Mouse (Mus musculus): ENCODE measurements at regions not wholly inside any gene's neighbourhood (a gene's known extent, or its start where the extent isn't known, plus 50 kb on each side); places are given as distances from the start of the nearest gene placed in this dataset.

- no peak overlapping the region for H3K27ac ChIP-seq (ENCODE audit: low read length)
- ATAC-seq (ENCODE audit: insufficient number of reproducible peaks, insufficient read depth, low FRiP score, low read depth): no peak
- H3K27me3 ChIP-seq (ENCODE audit: control insufficient read depth, insufficient read depth, low read length): no peaks in the 10 kb centered on the region
- H3K4me1 ChIP-seq (ENCODE audit: control insufficient read depth, insufficient read depth, low read length): no peaks in the 10 kb centered on the region; the same call in 1 of the 2 replicates
- no peak overlapping the region for H3K4me3 ChIP-seq (ENCODE audit: low read depth, low read length)
- H3K36me3 ChIP-seq (ENCODE audit: control insufficient read depth, insufficient read depth, low read length): no peaks in the 10 kb centered on the region
- H3K9ac ChIP-seq (replicated peaks; ENCODE audit: low read depth, low read length): no peak overlapping the region
- H3K4me2 ChIP-seq (replicated peaks; ENCODE audit: low read depth, low read length): no peak overlapping the region
- WGBS: 15% methylated on average over 6 of the region's 6 CpGs
- H3K9me3 ChIP-seq (ENCODE audit: control insufficient read depth, low read depth, low read length): no peaks in the 10 kb centered on the region
Observed at GRCm38 (mm10) chr15:32003489-32003888, 173.6 kb upstream of the Tas2r119 start.

GRCm38 (mm10) chr15:32005986-32006385, 171.1 kb upstream of the Tas2r119 start:
- H3K36me3 ChIP-seq (ENCODE audit: control insufficient read depth, insufficient read depth, low read length): no peaks in the 10 kb centered on the region
- ATAC-seq (ENCODE audit: insufficient number of reproducible peaks, insufficient read depth, low FRiP score, low read depth): no peak
- H3K4me3 ChIP-seq (ENCODE audit: low read depth, low read length): no peak overlapping the region
- no peak overlapping the region for H3K9ac ChIP-seq (replicated peaks; ENCODE audit: low read depth, low read length)
- WGBS: 27% methylated on average over 5 of the region's 5 CpGs
- H3K4me1 ChIP-seq (ENCODE audit: control insufficient read depth, insufficient read depth, low read length): no peaks in the 10 kb centered on the region; the same call in 1 of the 2 replicates
- no peaks in the 10 kb centered on the region for H3K27me3 ChIP-seq (ENCODE audit: control insufficient read depth, insufficient read depth, low read length)
- H3K27ac ChIP-seq (ENCODE audit: low read length): no peak overlapping the region
- H3K4me2 ChIP-seq (replicated peaks; ENCODE audit: low read depth, low read length): no peak overlapping the region
- H3K9me3 ChIP-seq (ENCODE audit: control insufficient read depth, low read depth, low read length): no peaks in the 10 kb centered on the region

GRCm38 (mm10) chr15:32009818-32010217, 167.3 kb upstream of the Tas2r119 start:
- no peak overlapping the region for H3K4me2 ChIP-seq (replicated peaks; ENCODE audit: low read depth, low read length)
- no peaks in the 10 kb centered on the region for H3K27me3 ChIP-seq (ENCODE audit: control insufficient read depth, insufficient read depth, low read length)
- H3K36me3 ChIP-seq (ENCODE audit: control insufficient read depth, insufficient read depth, low read length): no peaks in the 10 kb centered on the region
- H3K9me3 ChIP-seq (ENCODE audit: control insufficient read depth, low read depth, low read length): no peaks in the 10 kb centered on the region
- no peak overlapping the region for H3K9ac ChIP-seq (replicated peaks; ENCODE audit: low read depth, low read length)
- no peak for ATAC-seq (ENCODE audit: insufficient number of reproducible peaks, insufficient read depth, low FRiP score, low read depth)
- 85% methylated on average over 3 of the region's 3 CpGs for WGBS
- no peaks in the 10 kb centered on the region for H3K4me1 ChIP-seq (ENCODE audit: control insufficient read depth, insufficient read depth, low read length)
- no peak overlapping the region for H3K4me3 ChIP-seq (ENCODE audit: low read depth, low read length)
- H3K27ac ChIP-seq (ENCODE audit: low read length): no peak overlapping the region

- H3K27ac ChIP-seq (ENCODE audit: low read length): no peak overlapping the region
- H3K4me1 ChIP-seq (ENCODE audit: control insufficient read depth, insufficient read depth, low read length): no peaks in the 10 kb centered on the region
- H3K27me3 ChIP-seq (ENCODE audit: control insufficient read depth, insufficient read depth, low read length): no peaks in the 10 kb centered on the region
- no peaks in the 10 kb centered on the region for H3K36me3 ChIP-seq (ENCODE audit: control insufficient read depth, insufficient read depth, low read length)
- no peaks in the 10 kb centered on the region for H3K9me3 ChIP-seq (ENCODE audit: control insufficient read depth, low read depth, low read length)
- WGBS: 43% methylated on average over 2 of the region's 2 CpGs
- ATAC-seq (ENCODE audit: insufficient number of reproducible peaks, insufficient read depth, low FRiP score, low read depth): no peak
- H3K9ac ChIP-seq (replicated peaks; ENCODE audit: low read depth, low read length): no peak overlapping the region
- H3K4me3 ChIP-seq (ENCODE audit: low read depth, low read length): no peak overlapping the region
- no peak overlapping the region for H3K4me2 ChIP-seq (replicated peaks; ENCODE audit: low read depth, low read length)
Observed at GRCm38 (mm10) chr15:32012044-32012443, 165.0 kb upstream of the Tas2r119 start.

- H3K4me3 ChIP-seq (ENCODE audit: low read depth, low read length): no peak overlapping the region
- no peaks in the 10 kb centered on the region for H3K9me3 ChIP-seq (ENCODE audit: control insufficient read depth, low read depth, low read length)
- ATAC-seq (ENCODE audit: insufficient number of reproducible peaks, insufficient read depth, low FRiP score, low read depth): no peak
- 67% methylated on average over 5 of the region's 5 CpGs for WGBS
- no peaks in the 10 kb centered on the region for H3K27me3 ChIP-seq (ENCODE audit: control insufficient read depth, insufficient read depth, low read length)
- H3K27ac ChIP-seq (ENCODE audit: low read length): no peak overlapping the region
- H3K36me3 ChIP-seq (ENCODE audit: control insufficient read depth, insufficient read depth, low read length): no peaks in the 10 kb centered on the region
- H3K9ac ChIP-seq (replicated peaks; ENCODE audit: low read depth, low read length): no peak overlapping the region
- H3K4me2 ChIP-seq (replicated peaks; ENCODE audit: low read depth, low read length): no peak overlapping the region
- H3K4me1 ChIP-seq (ENCODE audit: control insufficient read depth, insufficient read depth, low read length): no peaks in the 10 kb centered on the region
Observed at GRCm38 (mm10) chr15:32012838-32013237, 164.3 kb upstream of the Tas2r119 start.

- Histone ChIP-seq H3K4me3 (ENCODE audit: low read depth, low read length) (no peak overlapping the region), H3K36me3 (ENCODE audit: control insufficient read depth, insufficient read depth, low read length) (no peaks in the 10 kb centered on the region), H3K27me3 (ENCODE audit: control insufficient read depth, insufficient read depth, low read length) (no peaks in the 10 kb centered on the region), H3K4me2 (replicated peaks; ENCODE audit: low read depth, low read length) (no peak overlapping the region), H3K9ac (replicated peaks; ENCODE audit: low read depth, low read length) (no peak overlapping the region), H3K4me1 (ENCODE audit: control insufficient read depth, insufficient read depth, low read length) (no peaks in the 10 kb centered on the region), H3K9me3 (ENCODE audit: control insufficient read depth, low read depth, low read length) (no peaks in the 10 kb centered on the region), H3K27ac (ENCODE audit: low read length) (no peak overlapping the region)
- no peak for ATAC-seq (ENCODE audit: insufficient number of reproducible peaks, insufficient read depth, low FRiP score, low read depth)
- 79% methylated on average over 4 of the region's 4 CpGs for WGBS
Observed at GRCm38 (mm10) chr15:32015169-32015568, 161.9 kb upstream of the Tas2r119 start.

- ATAC-seq (ENCODE audit: insufficient number of reproducible peaks, insufficient read depth, low FRiP score, low read depth): peak; percentile 72; the same call in 1 of the 2 replicates
Observed at GRCm38 (mm10) chr15:32020323-32021008, 156.6 kb upstream of the Tas2r119 start.

GRCm38 (mm10) chr15:32021009-32021602, 156.0 kb upstream of the Tas2r119 start:
- Histone ChIP-seq H3K9ac (replicated peaks; ENCODE audit: low read depth, low read length) (no peak overlapping the region), H3K4me1 (ENCODE audit: control insufficient read depth, insufficient read depth, low read length) (peaks cover 2% of the 10 kb centered on the region; the same call in 1 of the 2 replicates), H3K4me2 (replicated peaks; ENCODE audit: low read depth, low read length) (peak overlapping the region; percentile 11; the same call in 1 of the 2 replicates), H3K36me3 (ENCODE audit: control insufficient read depth, insufficient read depth, low read length) (no peaks in the 10 kb centered on the region), H3K9me3 (ENCODE audit: control insufficient read depth, low read depth, low read length) (no peaks in the 10 kb centered on the region), H3K27me3 (ENCODE audit: control insufficient read depth, insufficient read depth, low read length) (no peaks in the 10 kb centered on the region), H3K27ac (ENCODE audit: low read length) (peak overlapping the region; percentile 18; the same call in 1 of the 2 replicates), H3K4me3 (ENCODE audit: low read depth, low read length) (no peak overlapping the region)
- no peak for ATAC-seq (ENCODE audit: insufficient number of reproducible peaks, insufficient read depth, low FRiP score, low read depth)
- WGBS: 31% methylated on average over 5 of the region's 5 CpGs

More at GRCm38 (mm10) chr15:32020323-32021008, 156.6 kb upstream of the Tas2r119 start:
- H3K4me2 ChIP-seq (replicated peaks; ENCODE audit: low read depth, low read length): peak overlapping the region; percentile 11; the same call in 1 of the 2 replicates
- no peak overlapping the region for H3K9ac ChIP-seq (replicated peaks; ENCODE audit: low read depth, low read length)
- H3K4me3 ChIP-seq (ENCODE audit: low read depth, low read length): no peak overlapping the region
- no peaks in the 10 kb centered on the region for H3K36me3 ChIP-seq (ENCODE audit: control insufficient read depth, insufficient read depth, low read length)
- H3K27me3 ChIP-seq (ENCODE audit: control insufficient read depth, insufficient read depth, low read length): no peaks in the 10 kb centered on the region
- WGBS: 22% methylated on average over 6 of the region's 6 CpGs
- no peaks in the 10 kb centered on the region for H3K9me3 ChIP-seq (ENCODE audit: control insufficient read depth, low read depth, low read length)
- H3K4me1 ChIP-seq (ENCODE audit: control insufficient read depth, insufficient read depth, low read length): peaks cover 2% of the 10 kb centered on the region; the same call in 1 of the 2 replicates
- peak overlapping the region; percentile 18; the same call in 1 of the 2 replicates for H3K27ac ChIP-seq (ENCODE audit: low read length)
